24 mouse cellular contexts compared by ENCODE assay signal in genomic region chr13:25067183-25067582, GRCm38 (mm10). TPM values are rescaled to one million over a fixed set of nuclear protein-coding genes. Genes with fewer than 3 reads are reported as not detected.
DNase-seq lines count a peak whose midpoint lies in the region; ATAC-seq and TF ChIP-seq lines count a peak whose summit lies in the region.
"Had no signal": no experiment of that assay in that cellular context is flagged by ENCODE, and none has a peak within 500 bp of the region (broad histone marks: within the 10 kb centered on the region; RNA-seq: fewer than 3 reads in every experiment).

No protein-coding gene starts in this region.

- no peak for TF ChIP-seq POLR2A in kidney, adult 2 months (IDR thresholded peaks at IDR 0.05; ENCODE audit: low read depth, low read length)

- DNase-seq in kidney, adult 2 months, result no peak
- DNase-seq in kidney, adult 8-10 months, result no peak
- DNase-seq in midbrain, embryonic 11.5 days (ENCODE audit: low spot score, missing footprints), result peak; percentile 47
- DNase-seq: adrenal gland, adult 8-10 months; adrenal gland, postnatal 14 days; adrenal gland, postnatal 36 days; B cell, adult 2 months; cerebellum, adult 11-12 months; cerebellum, adult 2 months; cerebellum, adult 9-10 months; cerebellum, postnatal 10 days; cerebellum, postnatal 25 days had no signal

- peak; percentile 61; the same call in 1 of the 2 replicates for ATAC-seq in kidney, embryonic 14.5 days (ENCODE audit: low FRiP score, low TSS enrichment)
- ATAC-seq in kidney, embryonic 16.5 days (ENCODE audit: low FRiP score, low TSS enrichment), result peak; percentile 84
- ATAC-seq in midbrain, embryonic 11.5 days (ENCODE audit: low FRiP score), result no peak
- no peak for ATAC-seq in midbrain, embryonic 16.5 days
- ATAC-seq: activated CD4-positive, CD25-positive, alpha-beta regulatory T cell, adult 4 months; CD4-positive, CD25-positive, alpha-beta regulatory T cell, adult 4 months; forebrain, embryonic 13.5 days; forebrain, embryonic 15.5 days; Patski had no signal

- no peaks in the 10 kb centered on the region for H3K36me3 ChIP-seq in kidney, embryonic 14.5 days (ENCODE audit: control insufficient read depth, insufficient read depth, low read length)
- H3K36me3 ChIP-seq in kidney, adult 2 months (ENCODE audit: control insufficient read depth, insufficient read depth, low read length), result no peaks in the 10 kb centered on the region
- no peaks in the 10 kb centered on the region for H3K36me3 ChIP-seq in kidney, embryonic 16.5 days (ENCODE audit: insufficient read depth, low read length)
- no peaks in the 10 kb centered on the region for H3K36me3 ChIP-seq in midbrain, embryonic 11.5 days (ENCODE audit: control insufficient read depth, insufficient read depth, low read length)
- H3K36me3 ChIP-seq in midbrain, embryonic 16.5 days (ENCODE audit: control insufficient read depth, insufficient read depth, low read length), result no peaks in the 10 kb centered on the region
- H3K36me3 ChIP-seq: embryonic facial prominence, embryonic 10.5 days; embryonic facial prominence, embryonic 12.5 days; forebrain, embryonic 15.5 days; G1E had no signal

- TF ChIP-seq CTCF in kidney, adult 2 months (conservative IDR thresholded peaks at IDR 0.05; ENCODE audit: insufficient read depth, insufficient read length, low read depth, low read length), result no peak

- H3K27ac ChIP-seq in kidney, embryonic 14.5 days (ENCODE audit: low read depth, low read length), result peak overlapping the region; percentile 90; the same call in 1 of the 2 replicates
- no peak overlapping the region for H3K27ac ChIP-seq in kidney, adult 2 months (ENCODE audit: insufficient read depth, low read depth, low read length)
- H3K27ac ChIP-seq in kidney, embryonic 16.5 days (ENCODE audit: low read length), result peak overlapping the region; percentile 87
- no peak overlapping the region for H3K27ac ChIP-seq in midbrain, embryonic 11.5 days (ENCODE audit: low read depth, low read length)
- no peak overlapping the region for H3K27ac ChIP-seq in midbrain, embryonic 16.5 days (ENCODE audit: low read length)
- H3K27ac ChIP-seq: embryonic facial prominence, embryonic 10.5 days; embryonic facial prominence, embryonic 12.5 days; forebrain, embryonic 13.5 days; forebrain, embryonic 15.5 days had no signal

- WGBS in kidney, embryonic 14.5 days, result 58% methylated on average over 4 of the region's 4 CpGs
- 49% methylated on average over 4 of the region's 4 CpGs for WGBS in kidney, adult 2 months
- 55% methylated on average over 4 of the region's 4 CpGs for WGBS in kidney, embryonic 16.5 days
- WGBS in midbrain, embryonic 11.5 days, result 89% methylated on average over 4 of the region's 4 CpGs
- 85% methylated on average over 4 of the region's 4 CpGs for WGBS in midbrain, embryonic 16.5 days

- no peaks in the 10 kb centered on the region for H3K4me1 ChIP-seq in kidney, embryonic 14.5 days (ENCODE audit: control insufficient read depth, insufficient read depth, low read length)
- H3K4me1 ChIP-seq in kidney, adult 2 months (ENCODE audit: control insufficient read depth, insufficient read depth, low read length), result no peaks in the 10 kb centered on the region
- H3K4me1 ChIP-seq in kidney, embryonic 16.5 days (ENCODE audit: insufficient read depth, low read length), result peaks cover 10% of the 10 kb centered on the region; the same call in 1 of the 2 replicates
- no peaks in the 10 kb centered on the region for H3K4me1 ChIP-seq in midbrain, embryonic 11.5 days (ENCODE audit: control insufficient read depth, insufficient read depth, low read length)
- H3K4me1 ChIP-seq in midbrain, embryonic 16.5 days (ENCODE audit: control insufficient read depth, insufficient read depth, low read length), result no peaks in the 10 kb centered on the region
- H3K4me1 ChIP-seq: embryonic facial prominence, embryonic 10.5 days; embryonic facial prominence, embryonic 12.5 days; forebrain, embryonic 13.5 days; forebrain, embryonic 15.5 days had no signal

- no peak overlapping the region for H3K4me2 ChIP-seq in kidney, embryonic 14.5 days (replicated peaks; ENCODE audit: low read depth, low read length)
- no peak overlapping the region for H3K4me2 ChIP-seq in kidney, embryonic 16.5 days (replicated peaks; ENCODE audit: low read depth, low read length)
- no peak overlapping the region for H3K4me2 ChIP-seq in midbrain, embryonic 11.5 days
- H3K4me2 ChIP-seq in midbrain, embryonic 16.5 days (ENCODE audit: low read length), result no peak overlapping the region
- H3K4me2 ChIP-seq: embryonic facial prominence, embryonic 12.5 days; forebrain, embryonic 13.5 days; forebrain, embryonic 15.5 days had no signal

- no peak overlapping the region for H3K4me3 ChIP-seq in kidney, embryonic 14.5 days (ENCODE audit: low read length)
- no peak overlapping the region for H3K4me3 ChIP-seq in kidney, adult 2 months (ENCODE audit: insufficient read depth, low read depth, low read length)
- H3K4me3 ChIP-seq in kidney, embryonic 16.5 days (ENCODE audit: low read length), result no peak overlapping the region
- no peak overlapping the region for H3K4me3 ChIP-seq in midbrain, embryonic 11.5 days (ENCODE audit: low read depth, low read length)
- no peak overlapping the region for H3K4me3 ChIP-seq in midbrain, embryonic 16.5 days (ENCODE audit: low read depth, low read length)
- H3K4me3 ChIP-seq: embryonic facial prominence, embryonic 10.5 days; embryonic facial prominence, embryonic 12.5 days; forebrain, embryonic 13.5 days; forebrain, embryonic 15.5 days had no signal

- no peak overlapping the region for H3K9ac ChIP-seq in kidney, embryonic 14.5 days (ENCODE audit: low read depth, low read length)
- no peak overlapping the region for H3K9ac ChIP-seq in kidney, embryonic 16.5 days (replicated peaks; ENCODE audit: low read length)
- no peak overlapping the region for H3K9ac ChIP-seq in midbrain, embryonic 11.5 days (ENCODE audit: low read length)
- no peak overlapping the region for H3K9ac ChIP-seq in midbrain, embryonic 16.5 days (ENCODE audit: low read depth, low read length)
- H3K9ac ChIP-seq: embryonic facial prominence, embryonic 12.5 days; forebrain, embryonic 13.5 days; forebrain, embryonic 15.5 days had no signal

- H3K27me3 ChIP-seq in kidney, embryonic 14.5 days (ENCODE audit: control insufficient read depth, insufficient read depth, low read length), result no peaks in the 10 kb centered on the region
- no peaks in the 10 kb centered on the region for H3K27me3 ChIP-seq in kidney, adult 2 months (replicated peaks; ENCODE audit: control insufficient read depth, insufficient read depth, low read length)
- H3K27me3 ChIP-seq in kidney, embryonic 16.5 days (ENCODE audit: insufficient read depth, low read length), result no peaks in the 10 kb centered on the region
- H3K27me3 ChIP-seq in midbrain, embryonic 11.5 days (ENCODE audit: control insufficient read depth, insufficient read depth, low read length), result no peaks in the 10 kb centered on the region
- no peaks in the 10 kb centered on the region for H3K27me3 ChIP-seq in midbrain, embryonic 16.5 days (ENCODE audit: control insufficient read depth, insufficient read depth, low read depth, low read length)
- H3K27me3 ChIP-seq: CH12.LX; embryonic facial prominence, embryonic 12.5 days; forebrain, embryonic 13.5 days; forebrain, embryonic 15.5 days; Patski had no signal

- no peaks in the 10 kb centered on the region for H3K9me3 ChIP-seq in kidney, embryonic 14.5 days (ENCODE audit: control insufficient read depth, low read length)
- no peaks in the 10 kb centered on the region for H3K9me3 ChIP-seq in kidney, embryonic 16.5 days (ENCODE audit: low read length)
- no peaks in the 10 kb centered on the region for H3K9me3 ChIP-seq in midbrain, embryonic 11.5 days (ENCODE audit: control insufficient read depth, low read length)
- H3K9me3 ChIP-seq in midbrain, embryonic 16.5 days (replicated peaks; ENCODE audit: control insufficient read depth, low read length, poor library complexity, severe bottlenecking), result no peaks in the 10 kb centered on the region
- H3K9me3 ChIP-seq: embryonic facial prominence, embryonic 10.5 days; embryonic facial prominence, embryonic 12.5 days; forebrain, embryonic 13.5 days; forebrain, embryonic 15.5 days; G1E had no signal

RNA-seq across cellular contexts. Expression of gene Dcdc2a, which starts 11.4 kb away (rescaled TPM):
- 27.2 and 34.5 TPM in 2 replicates for polyA plus RNA-seq in kidney, embryonic 14.5 days (2014; fragmentation: Nextera tagmentation; extraction: Ambion mirVana)
- 1.4 and 1.6 TPM in 2 replicates for polyA plus RNA-seq in kidney, adult 2 months (2012; rRNA removed)
- polyA plus RNA-seq in kidney, embryonic 16.5 days (2015; fragmentation: Nextera tagmentation; extraction: Ambion mirVana), result 57.6 and 64.0 TPM in 2 replicates
- 1.8 and 2.1 TPM in 2 replicates for polyA plus RNA-seq in midbrain, embryonic 11.5 days (2014; fragmentation: Nextera tagmentation; extraction: Ambion mirVana)
- polyA plus RNA-seq in midbrain, embryonic 16.5 days (2015; fragmentation: Nextera tagmentation; extraction: Ambion mirVana), result 3.9 and 4.8 TPM in 2 replicates
- polyA plus RNA-seq: activated CD4-positive, CD25-positive, alpha-beta regulatory T cell, adult 4 months; CD4-positive, CD25-positive, alpha-beta regulatory T cell, adult 4 months; G1E had no signal

RNA-seq across cellular contexts. Expression of gene Mrs2, which starts 47.0 kb away (rescaled TPM):
- 16.3 and 24.5 TPM in 2 replicates for polyA plus RNA-seq in kidney, embryonic 14.5 days (2014; fragmentation: Nextera tagmentation; extraction: Ambion mirVana)
- polyA plus RNA-seq in kidney, adult 2 months (2012; rRNA removed), result 23.9 and 27.3 TPM in 2 replicates
- 18.2 and 19.6 TPM in 2 replicates for polyA plus RNA-seq in kidney, embryonic 16.5 days (2015; fragmentation: Nextera tagmentation; extraction: Ambion mirVana)
- polyA plus RNA-seq in midbrain, embryonic 11.5 days (2014; fragmentation: Nextera tagmentation; extraction: Ambion mirVana), result 24.3 and 31.9 TPM in 2 replicates
- polyA plus RNA-seq in midbrain, embryonic 16.5 days (2015; fragmentation: Nextera tagmentation; extraction: Ambion mirVana), result 14.9 and 19.3 TPM in 2 replicates

Comparison
In these comparisons a context has a peak if more than half of its experiments do, and no peak if none do; other contexts are left out.
1. H3K27ac ChIP-seq: peak in kidney, embryonic 14.5 days (single experiment) and kidney, embryonic 16.5 days (single experiment); none in kidney, adult 2 months (single experiment), midbrain, embryonic 11.5 days (single experiment) and midbrain, embryonic 16.5 days (single experiment).
2. ATAC-seq: peak in kidney, embryonic 14.5 days (single experiment) and kidney, embryonic 16.5 days (single experiment); none in midbrain, embryonic 11.5 days (single experiment) and midbrain, embryonic 16.5 days (single experiment).